In the genomic region with DNA sequence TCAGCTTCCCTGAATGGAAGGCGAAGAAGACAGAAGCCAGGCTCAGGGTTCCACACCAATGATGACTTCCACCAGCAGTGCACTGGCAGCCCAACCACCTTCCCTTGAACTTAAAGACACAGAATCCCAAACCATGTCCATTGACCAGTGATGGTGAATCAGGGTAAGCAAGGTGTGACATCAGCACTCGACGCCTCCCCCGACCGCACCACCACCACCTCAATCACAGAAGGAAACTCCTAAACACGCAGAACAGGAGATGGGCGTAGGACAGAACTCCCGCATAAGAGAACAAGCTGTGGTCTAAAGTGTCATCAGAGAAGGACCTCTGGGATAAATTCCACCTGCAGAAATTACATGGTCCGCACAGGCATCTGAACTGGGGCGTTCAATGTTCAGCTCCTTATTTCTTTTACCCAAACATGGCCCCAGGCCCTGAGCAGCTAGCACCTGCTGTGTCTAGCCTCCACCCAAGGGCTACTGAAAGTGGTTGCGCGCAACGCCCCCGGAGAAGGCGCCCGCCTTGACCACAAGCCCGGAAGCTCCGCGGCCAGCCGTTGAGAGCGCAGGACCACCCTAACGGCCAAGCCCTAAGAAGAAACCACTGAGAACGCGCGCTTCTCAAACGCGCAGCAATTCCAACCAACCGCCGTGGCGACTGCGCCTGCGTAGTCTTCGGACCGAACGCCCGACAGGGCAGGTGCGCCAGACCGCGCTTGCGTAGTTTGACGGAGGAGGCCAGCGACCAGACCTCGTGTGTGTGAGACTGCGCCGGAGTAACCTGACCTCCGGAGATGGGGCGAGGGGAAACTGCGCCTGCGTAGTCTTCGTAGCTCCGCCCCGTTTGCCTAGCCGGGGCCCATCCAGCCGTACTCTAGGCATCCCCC, we compare ENCODE assay signal across 8 mouse cellular contexts. TPM values are rescaled to one million over a fixed set of nuclear protein-coding genes. Genes with fewer than 3 reads are reported as not detected.
DNase-seq lines count a peak whose midpoint lies in the region; ATAC-seq lines count a peak whose summit lies in the region.

No protein-coding gene starts in this region.

- ATAC-seq in CD4-positive, CD25-positive, alpha-beta regulatory T cell, adult 4 months = peak; percentile 90
- ATAC-seq in heart, embryonic 14.5 days (ENCODE audit: insufficient number of reproducible peaks, insufficient read depth, low FRiP score, low read depth) = peak; percentile 98
- peak; percentile 95 for ATAC-seq in liver, embryonic 13.5 days (ENCODE audit: low read depth)
- peak; percentile 99 for ATAC-seq in stomach, embryonic 16.5 days (ENCODE audit: insufficient read depth, low FRiP score)

- H3K4me2 ChIP-seq in heart, embryonic 14.5 days (ENCODE audit: low read length) = peak overlapping the region; percentile 82
- H3K4me2 ChIP-seq in liver, embryonic 13.5 days = peak overlapping the region; percentile 96
- peak overlapping the region; percentile 61 for H3K4me2 ChIP-seq in stomach, embryonic 16.5 days (ENCODE audit: low read depth, low read length)

- peak overlapping the region; percentile 76 to 94 for H3K4me3 ChIP-seq in heart, embryonic 14.5 days (ENCODE audit: control insufficient read depth in 1 of 2, insufficient read depth in 1 of 2, low read depth in 1 of 2, low read length in 2 of 2)
- peak overlapping the region; percentile 89 for H3K4me3 ChIP-seq in liver, embryonic 13.5 days (replicated peaks)
- peak overlapping the region; percentile 81 for H3K4me3 ChIP-seq in stomach, embryonic 16.5 days (replicated peaks; ENCODE audit: low read length)

- DNase-seq in c-Kit-negative CD71-positive TER-119-positive erythroid progenitor cells, embryonic 14.5 days (ENCODE audit: low read depth, low spot score) = peak; percentile 97
- DNase-seq in fibroblast of lung, adult 2 months (ENCODE audit: low read depth) = peak; percentile 99
- DNase-seq in kidney, postnatal 14 days = peak; percentile 100
- peak; percentile 99 for DNase-seq in liver, embryonic 13.5 days
- peak; percentile 98 for DNase-seq in neural tube, embryonic 10.5 days (ENCODE audit: extremely low spot score, low spot score)

- peak overlapping the region; percentile 92 to 98 for H3K27ac ChIP-seq in heart, embryonic 14.5 days (replicated peaks in 1 of 2; ENCODE audit: control insufficient read depth in 1 of 2, insufficient read depth in 1 of 2, low read depth in 2 of 2, low read length in 2 of 2)
- H3K27ac ChIP-seq in liver, embryonic 13.5 days = peak overlapping the region; percentile 97
- peak overlapping the region; percentile 80 for H3K27ac ChIP-seq in stomach, embryonic 16.5 days (ENCODE audit: low read length)

- H3K4me1 ChIP-seq in heart, embryonic 14.5 days (ENCODE audit: control insufficient read depth in 2 of 2, insufficient read depth in 2 of 2, low read length in 2 of 2) = peaks cover 5 to 20% of the 10 kb centered on the region in 2 experiments
- H3K4me1 ChIP-seq in liver, embryonic 13.5 days (replicated peaks) = peaks cover 42% of the 10 kb centered on the region
- peaks cover 8% of the 10 kb centered on the region for H3K4me1 ChIP-seq in stomach, embryonic 16.5 days (ENCODE audit: control insufficient read depth, insufficient read depth, low read length)

- 7% methylated on average over 54 of the region's 54 CpGs for WGBS in heart, embryonic 14.5 days
- 3% methylated on average over 54 of the region's 54 CpGs for WGBS in liver, embryonic 13.5 days (ENCODE audit: insufficient replicate concordance)
- 5% methylated on average over 54 of the region's 54 CpGs for WGBS in stomach, embryonic 16.5 days

- no peaks in the 10 kb centered on the region for H3K9me3 ChIP-seq in heart, embryonic 14.5 days (ENCODE audit: control insufficient read depth, low read length)
- no peaks in the 10 kb centered on the region for H3K9me3 ChIP-seq in liver, embryonic 13.5 days (replicated peaks)
- no peaks in the 10 kb centered on the region for H3K9me3 ChIP-seq in stomach, embryonic 16.5 days (replicated peaks; ENCODE audit: control insufficient read depth, low read length)

- no peaks in the 10 kb centered on the region for H3K27me3 ChIP-seq in heart, embryonic 14.5 days (ENCODE audit: control insufficient read depth, insufficient read depth, low read length)
- no peaks in the 10 kb centered on the region for H3K27me3 ChIP-seq in liver, embryonic 13.5 days
- no peaks in the 10 kb centered on the region for H3K27me3 ChIP-seq in stomach, embryonic 16.5 days (ENCODE audit: control insufficient read depth, insufficient read depth, low read length)

- 0 out of 2 replicates have a peak, but pooled peaks cover 7% of the 10 kb centered on the region for H3K36me3 ChIP-seq in heart, embryonic 14.5 days (ENCODE audit: control insufficient read depth, insufficient read depth, low read length)
- H3K36me3 ChIP-seq in liver, embryonic 13.5 days = peaks cover 12% of the 10 kb centered on the region
- no peaks in the 10 kb centered on the region for H3K36me3 ChIP-seq in stomach, embryonic 16.5 days (ENCODE audit: control insufficient read depth, insufficient read depth, low read length)

- peak overlapping the region; percentile 82 for H3K9ac ChIP-seq in heart, embryonic 14.5 days (ENCODE audit: low read length)
- H3K9ac ChIP-seq in liver, embryonic 13.5 days = peak overlapping the region; percentile 87
- H3K9ac ChIP-seq in stomach, embryonic 16.5 days (ENCODE audit: low read length) = peak overlapping the region; percentile 70

RNA-seq across cellular contexts. Expression of gene Zbed4, which starts 0.5 kb away (rescaled TPM):
- 1 to 10 TPM; 4.7 to 4.9 TPM for polyA plus RNA-seq in CD4-positive, CD25-positive, alpha-beta regulatory T cell, adult 4 months (2017; shearing (Covaris generic))
- 13.4 and 13.5 TPM in 2 replicates for polyA plus RNA-seq in heart, embryonic 14.5 days (2014; fragmentation: Nextera tagmentation; extraction: Ambion mirVana)
- 10.5 and 13.3 TPM in 2 replicates for polyA plus RNA-seq in liver, embryonic 13.5 days (2015; fragmentation: Nextera tagmentation; extraction: Ambion mirVana)
- 14.1 and 15.3 TPM in 2 replicates for polyA plus RNA-seq in stomach, embryonic 16.5 days (2015; fragmentation: Nextera tagmentation; extraction: Ambion mirVana)

RNA-seq across cellular contexts. Expression of gene Brd1, which starts 16.9 kb away (rescaled TPM):
- polyA plus RNA-seq in CD4-positive, CD25-positive, alpha-beta regulatory T cell, adult 4 months (2017; shearing (Covaris generic)) = 10 to 100 TPM; 19.2 to 19.6 TPM
- polyA plus RNA-seq in heart, embryonic 14.5 days (2014; fragmentation: Nextera tagmentation; extraction: Ambion mirVana) = 15.3 TPM in 2 replicates
- 5.5 and 6.0 TPM in 2 replicates for polyA plus RNA-seq in liver, embryonic 13.5 days (2015; fragmentation: Nextera tagmentation; extraction: Ambion mirVana)
- 18.6 and 20.3 TPM in 2 replicates for polyA plus RNA-seq in stomach, embryonic 16.5 days (2015; fragmentation: Nextera tagmentation; extraction: Ambion mirVana)

Comparison
In these comparisons a context has a peak if more than half of its experiments do, and no peak if none do; other contexts are left out.
1. Peak in every context shown above with its lines: DNase-seq, ATAC-seq, H3K4me3 ChIP-seq and H3K27ac ChIP-seq.